Mouse (Mus musculus) layer of hippocampus, adult 9-10 months (tissue): ENCODE measurements at regions not wholly inside any gene's neighbourhood (a gene's known extent, or its start where the extent isn't known, plus 50 kb on each side); places are given as distances from the start of the nearest gene placed in this dataset.

Experiments
- DNase-seq: peaks from one replicate; pipeline ENCODE4 v3.0.0; 2022; ENCODE audit warnings: low spot score

DNA sequence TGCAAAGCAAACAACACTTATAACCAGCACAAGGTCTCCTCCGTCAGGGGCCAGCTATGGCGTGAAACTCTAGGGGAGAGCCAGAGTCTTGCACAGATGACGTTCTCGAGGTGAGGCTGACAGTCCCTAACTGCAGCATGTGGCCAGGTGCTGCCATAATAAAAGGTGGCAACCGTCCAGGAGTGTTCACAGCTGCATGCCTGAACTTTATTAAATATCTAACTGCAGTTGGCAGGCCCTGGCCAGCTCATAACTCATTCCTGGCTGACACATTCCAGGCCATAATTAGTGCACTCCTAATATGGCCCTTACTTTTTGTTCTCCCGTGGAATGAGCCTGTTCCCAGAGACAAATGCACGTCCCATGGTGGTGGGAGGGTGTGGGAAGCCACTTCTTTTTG is 169.6 kb downstream of the Gas1 start:
- DNase-seq, result no peak

GRCm38 (mm10) chr13:60007031-60007430 is 170.1 kb downstream of the Gas1 start:
- DNase-seq, result no peak

- no peak for DNase-seq
Observed at GRCm38 (mm10) chr13:60004611-60005010, 172.6 kb downstream of the Gas1 start.

GRCm38 (mm10) chr13:60002098-60002497 is 175.1 kb downstream of the Gas1 start:
- no peak for DNase-seq

GRCm38 (mm10) chr13:60001637-60002036 is 175.5 kb downstream of the Gas1 start:
- no peak for DNase-seq

DNA sequence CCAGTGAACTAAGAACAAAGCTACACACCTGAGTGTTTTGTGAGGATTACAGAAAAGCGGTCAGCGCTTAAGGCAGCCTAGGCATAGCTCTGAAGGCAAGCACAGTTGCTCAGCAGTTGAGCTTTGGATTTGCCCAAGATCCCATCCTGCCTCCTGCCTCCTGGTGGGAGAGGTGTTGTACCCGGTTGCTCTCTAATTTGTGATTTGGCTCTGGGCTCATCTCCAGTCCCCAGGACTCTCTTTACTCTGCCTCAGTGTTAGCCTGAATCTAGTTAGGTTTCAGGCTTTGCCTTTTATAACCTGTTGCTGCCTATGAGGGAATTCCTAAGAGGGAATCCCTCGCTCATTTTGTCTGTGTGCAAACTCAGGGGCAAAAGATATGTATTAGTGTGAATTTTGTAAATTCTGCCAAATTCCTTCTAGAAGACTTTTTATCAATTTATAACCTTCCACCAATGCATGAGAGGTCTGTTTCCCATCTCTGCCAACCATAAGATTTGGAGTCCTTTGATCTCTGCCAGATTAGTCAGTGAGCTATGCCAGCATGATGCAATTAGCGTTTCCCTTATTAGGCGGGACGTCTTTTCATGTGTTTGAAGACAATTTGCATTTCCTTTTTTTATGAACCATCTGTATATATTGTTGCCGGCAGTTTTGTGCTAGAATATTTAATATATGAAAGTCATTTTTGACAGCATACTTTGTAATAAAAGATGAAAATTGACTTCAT is 176.4 kb downstream of the Gas1 start:
- no peak for DNase-seq

GRCm38 (mm10) chr13:59997431-59997830 is 174.5 kb upstream of the Tut7 start:
- no peak for DNase-seq

- no peak for DNase-seq
Observed at GRCm38 (mm10) chr13:59996146-59996814, 173.3 kb upstream of the Tut7 start.

GRCm38 (mm10) chr13:59992780-59993501 is 170.0 kb upstream of the Tut7 start:
- no peak for DNase-seq

GRCm38 (mm10) chr13:59992346-59992745 is 169.4 kb upstream of the Tut7 start:
- DNase-seq, result no peak

- no peak for DNase-seq
Observed at GRCm38 (mm10) chr13:59990402-59991280, 167.7 kb upstream of the Tut7 start.

DNA sequence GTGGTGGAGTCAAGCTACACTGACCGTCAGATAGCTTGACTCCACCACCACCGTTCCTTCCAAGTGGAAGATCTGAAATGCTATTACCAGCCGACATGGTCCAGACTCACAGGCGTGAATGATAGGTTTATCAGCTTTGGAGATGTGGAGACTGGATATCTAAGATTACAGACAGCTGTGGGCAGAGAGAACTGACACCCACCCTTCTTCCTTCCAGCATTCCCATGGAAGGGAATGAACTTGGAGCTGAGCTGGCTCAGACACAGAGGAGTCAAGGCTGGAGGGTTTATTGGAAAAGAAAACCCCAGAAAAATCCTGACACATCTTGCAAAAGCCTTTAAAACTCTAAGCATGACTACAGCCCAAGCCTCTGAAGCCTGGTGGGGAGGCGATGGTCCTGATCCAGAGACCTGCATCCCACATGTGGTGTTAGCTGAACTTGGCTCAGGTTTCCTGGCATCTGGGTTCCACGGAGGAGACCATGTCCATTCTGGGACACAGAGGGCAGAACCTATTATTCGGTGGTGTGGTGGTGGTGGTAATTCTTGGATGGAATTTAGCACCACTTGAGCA is 165.5 kb upstream of the Tut7 start:
- DNase-seq, result no peak

DNA sequence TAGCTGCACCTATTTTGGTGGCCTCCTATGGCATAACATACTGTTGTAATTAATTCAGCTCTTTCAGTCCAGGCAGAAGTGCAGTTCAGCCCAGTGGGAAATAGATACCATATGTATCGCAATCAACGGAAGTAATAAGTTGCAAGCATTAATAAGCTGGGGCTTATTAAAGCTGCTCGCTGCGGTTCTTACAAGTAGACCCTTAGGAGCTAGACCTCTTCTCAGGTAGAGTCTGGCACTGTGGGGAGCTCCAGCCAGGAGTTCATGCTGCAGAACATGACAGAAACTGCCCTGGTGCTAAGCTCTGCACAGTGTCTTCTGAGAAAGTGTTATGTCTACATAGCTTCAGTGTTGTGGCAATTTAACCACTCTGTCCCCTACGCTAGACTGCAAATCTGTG is 153.5 kb upstream of the Tut7 start:
- no peak for DNase-seq

DNA sequence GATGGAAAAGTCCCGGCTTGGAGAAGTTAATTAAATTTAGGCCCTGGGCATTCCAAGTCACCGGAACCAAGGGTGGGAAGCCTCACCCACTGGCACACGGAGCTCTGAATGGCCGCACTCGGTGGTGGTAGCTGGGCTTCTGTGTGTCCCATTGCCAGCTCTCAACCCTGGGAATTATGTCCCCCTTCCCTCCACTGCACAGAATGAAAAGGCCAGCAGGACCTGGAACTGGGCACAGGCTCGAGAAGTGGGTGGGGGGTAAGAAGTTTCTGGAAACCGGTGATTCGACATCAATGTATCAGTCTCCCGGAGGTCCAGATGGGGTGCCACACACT is 149.1 kb upstream of the Tut7 start:
- no peak for DNase-seq

GRCm38 (mm10) chr13:59971231-59972092 is 148.5 kb upstream of the Tut7 start:
- DNase-seq, result no peak

GRCm38 (mm10) chr13:59970430-59970829 is 147.5 kb upstream of the Tut7 start:
- no peak for DNase-seq

GRCm38 (mm10) chr13:59969484-59969883 is 146.5 kb upstream of the Tut7 start:
- no peak for DNase-seq

- DNase-seq, result no peak
Observed at GRCm38 (mm10) chr13:59968584-59969240, 145.8 kb upstream of the Tut7 start.

GRCm38 (mm10) chr13:59966535-59967255 is 143.7 kb upstream of the Tut7 start:
- no peak for DNase-seq

DNA sequence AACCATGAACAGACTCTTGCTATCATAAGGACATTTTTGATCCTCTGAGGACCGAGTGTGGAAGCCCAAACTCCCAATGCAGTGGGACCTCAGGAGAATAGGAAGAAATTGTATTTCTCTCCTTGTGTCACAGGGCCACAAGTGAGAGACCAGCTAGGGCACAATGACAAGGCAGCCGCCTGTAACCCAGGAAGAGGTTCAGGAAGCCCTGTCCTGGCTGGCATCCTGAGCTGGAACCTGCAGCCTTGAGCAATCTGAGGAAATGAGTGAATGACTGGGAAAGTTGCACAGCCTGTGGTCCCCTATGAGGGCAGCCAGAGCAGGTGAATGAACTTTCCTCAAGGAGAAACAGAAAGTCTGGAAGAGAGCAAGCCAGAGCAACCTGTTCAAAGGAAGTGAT is 142.0 kb upstream of the Tut7 start:
- no peak for DNase-seq
